Mouse (Mus musculus) MEL (cell line): ENCODE measurements around the gene Col8a1.

Experiments
- CHD1 ChIP-seq: IDR thresholded peaks from 2 replicates; pipeline ENCODE4 v1.6.1; 2012; ENCODE audit warnings: low read depth, mild to moderate bottlenecking, inconsistent platforms, low read length, improper control_type of control experiment
- CHD2 ChIP-seq: IDR thresholded peaks from 2 replicates; pipeline ENCODE4 v1.6.1; 2011; ENCODE audit warnings: low read length, improper control_type of control experiment
- CTCF ChIP-seq, 3 experiments: IDR thresholded peaks in 2 of 3; conservative IDR thresholded peaks in 1 of 3; 2 replicates each; pipeline ENCODE4 v1.5.1; 2011 to 2012; ENCODE audit warnings: low read length in 3 of 3, low read depth in 2 of 3, mild to moderate bottlenecking in 2 of 3, improper control_type of control experiment in 1 of 3, inconsistent platforms in 1 of 3, mixed read lengths in 1 of 3, moderate library complexity in 1 of 3; ENCODE audit not compliant: control insufficient read depth in 1 of 3, insufficient read depth in 1 of 3, poor library complexity in 1 of 3, severe bottlenecking in 1 of 3
- EP300 ChIP-seq, 2 experiments: IDR thresholded peaks; 2 replicates each; pipeline ENCODE4 v1.6.1; 2011; ENCODE audit warnings: improper control_type of control experiment in 2 of 2, low read length in 2 of 2, low read depth in 1 of 2, mild to moderate bottlenecking in 1 of 2
- ETS1 ChIP-seq: IDR thresholded peaks from 2 replicates; pipeline ENCODE4 v1.6.1; 2012; ENCODE audit warnings: low read depth, mild to moderate bottlenecking, inconsistent platforms, low read length, improper control_type of control experiment, moderate library complexity
- GABPA ChIP-seq: IDR thresholded peaks from 2 replicates; pipeline ENCODE4 v1.6.1; 2012; ENCODE audit warnings: low read depth, mild to moderate bottlenecking, inconsistent platforms, low read length, improper control_type of control experiment, moderate library complexity
- MAX ChIP-seq: IDR thresholded peaks from 2 replicates; pipeline ENCODE4 v1.6.1; 2011; ENCODE audit warnings: low read length, improper control_type of control experiment
- MAZ ChIP-seq: IDR thresholded peaks from 2 replicates; pipeline ENCODE4 v1.6.1; 2012; ENCODE audit warnings: low read depth, mild to moderate bottlenecking, inconsistent platforms, low read length, improper control_type of control experiment
- POLR2A ChIP-seq, 2 experiments: IDR thresholded peaks; 2 replicates each; pipeline ENCODE4 v1.6.1; 2011 to 2012; ENCODE audit warnings: low read length in 2 of 2, mild to moderate bottlenecking in 2 of 2, control low read depth in 1 of 2, improper control_type of control experiment in 1 of 2, low read depth in 1 of 2, moderate library complexity in 1 of 2; ENCODE audit not compliant: control insufficient read depth in 1 of 2, insufficient read depth in 1 of 2, poor library complexity in 1 of 2
- RCOR1 ChIP-seq: IDR thresholded peaks from 2 replicates; pipeline ENCODE4 v1.6.1; 2012; ENCODE audit warnings: low read depth, mild to moderate bottlenecking, inconsistent platforms, low read length, improper control_type of control experiment
- SIN3A ChIP-seq: IDR thresholded peaks from 2 replicates; pipeline ENCODE4 v1.6.1; 2012; ENCODE audit warnings: low read length, improper control_type of control experiment, inconsistent platforms
- SMC3 ChIP-seq: IDR thresholded peaks from 2 replicates; pipeline ENCODE4 v1.6.1; 2011; ENCODE audit warnings: low read depth, low read length, improper control_type of control experiment
- USF2 ChIP-seq, 2 experiments: IDR thresholded peaks; 2 replicates each; pipeline ENCODE4 v1.6.1; 2011 to 2012; ENCODE audit warnings: improper control_type of control experiment in 2 of 2, low read length in 2 of 2, borderline replicate concordance in 1 of 2, inconsistent platforms in 1 of 2, low read depth in 1 of 2, mild to moderate bottlenecking in 1 of 2; ENCODE audit not compliant: insufficient read depth in 1 of 2
- ZKSCAN1 ChIP-seq: IDR thresholded peaks from 2 replicates; pipeline ENCODE4 v1.6.1; 2012; ENCODE audit warnings: low read depth, mild to moderate bottlenecking, inconsistent platforms, low read length, improper control_type of control experiment, moderate library complexity

GRCm38 (mm10) chr16:57585201-57585600 is 169.3 kb downstream of the Col8a1 start:
- TF ChIP-seq CTCF (IDR thresholded peaks at IDR 0.05 in 2 of 3, conservative IDR thresholded peaks at IDR 0.05 in 1 of 3; ENCODE audit: control insufficient read depth in 1 of 3, insufficient read depth in 1 of 3, low read depth in 2 of 3, low read length in 3 of 3, poor library complexity in 1 of 3, severe bottlenecking in 1 of 3) (no peak), USF2 (IDR thresholded peaks at IDR 0.05; ENCODE audit: borderline replicate concordance in 1 of 2, insufficient read depth in 1 of 2, low read depth in 1 of 2, low read length in 2 of 2) (no peak), CHD1 (no peak), EP300 (IDR thresholded peaks at IDR 0.05; ENCODE audit: low read depth in 1 of 2, low read length in 2 of 2) (peak; percentile 63 to 75), POLR2A (IDR thresholded peaks at IDR 0.05; ENCODE audit: control insufficient read depth in 1 of 2, insufficient read depth in 1 of 2, low read depth in 1 of 2, low read length in 2 of 2, poor library complexity in 1 of 2) (no peak), ZKSCAN1 (no peak), ETS1 (peak; percentile 33; the same call in 1 of the 2 replicates), MAX (no peak), GABPA (no peak), RCOR1 (0 out of 2 replicates have a peak, but pooled peaks have one; percentile 34), MAZ (no peak), CHD2 (no peak), SMC3 (no peak), SIN3A (peak; percentile 43; the same call in 1 of the 2 replicates)
